ENCODE assay signal across 31 mouse cellular contexts in the genomic region with DNA sequence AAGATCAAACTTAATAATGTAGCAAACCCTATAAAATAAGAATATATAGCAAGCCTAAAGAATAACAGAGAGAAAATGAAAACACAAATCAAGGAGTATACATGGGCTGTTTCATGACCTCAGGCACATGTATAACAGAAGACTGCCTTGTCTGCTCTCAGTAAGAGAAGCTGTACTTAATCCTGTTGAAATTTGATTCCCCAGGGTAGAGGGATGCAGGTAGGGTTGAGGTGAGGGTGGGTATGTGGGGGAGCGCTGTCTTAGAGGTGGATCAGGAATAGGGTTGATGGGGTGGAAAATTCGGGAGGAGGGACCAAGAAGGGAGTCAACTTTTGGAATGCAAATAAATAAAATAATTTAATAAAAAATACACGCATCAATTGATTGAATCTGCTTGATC. TPM values are rescaled to one million over a fixed set of nuclear protein-coding genes. Genes with fewer than 3 reads are reported as not detected.
"Had no signal": no experiment of that assay in that cellular context is flagged by ENCODE, and none has a peak within 500 bp of the region (broad histone marks: within the 10 kb centered on the region; RNA-seq: fewer than 3 reads in every experiment).

No protein-coding gene starts in this region.

- H3K4me2 ChIP-seq: heart, embryonic 11.5 days; heart, embryonic 13.5 days; heart, embryonic 15.5 days; hindbrain, embryonic 12.5 days; hindbrain, embryonic 15.5 days; kidney, embryonic 15.5 days; liver, embryonic 11.5 days; liver, embryonic 13.5 days had no signal

- H3K27me3 ChIP-seq: heart, embryonic 13.5 days; heart, embryonic 15.5 days; hindbrain, embryonic 12.5 days; hindbrain, embryonic 15.5 days; kidney, embryonic 15.5 days; liver, embryonic 13.5 days had no signal

- H3K4me3 ChIP-seq: heart, adult 2 months; heart, embryonic 13.5 days; heart, embryonic 15.5 days; hindbrain, embryonic 12.5 days; hindbrain, embryonic 15.5 days; kidney, embryonic 15.5 days; liver, embryonic 13.5 days had no signal

- DNase-seq: gastrocnemius, postnatal 14 days; gastrocnemius, postnatal 36 days; heart, adult 11 months; heart, adult 2 months; heart, postnatal 14 days; heart, postnatal 36 days; kidney, adult 11 months; kidney, adult 2 months; kidney, adult 9 months; kidney, postnatal 14 days; kidney, postnatal 36 days; layer of hippocampus, adult 9-11 months; layer of hippocampus, postnatal 36 days; left cerebral cortex, postnatal 4 days; liver; liver, embryonic 13.5 days had no signal

- H3K27ac ChIP-seq: heart, adult 2 months; heart, embryonic 13.5 days; heart, embryonic 15.5 days; hindbrain, embryonic 12.5 days; hindbrain, embryonic 15.5 days; hindbrain, postnatal 0 days; kidney, embryonic 15.5 days; kidney, postnatal 0 days; liver, embryonic 13.5 days had no signal

- H3K9ac ChIP-seq: heart, embryonic 13.5 days; heart, embryonic 15.5 days; hindbrain, embryonic 12.5 days; hindbrain, embryonic 15.5 days; kidney, embryonic 15.5 days; liver, embryonic 13.5 days had no signal

- H3K36me3 ChIP-seq: heart, embryonic 13.5 days; heart, embryonic 15.5 days; hindbrain, embryonic 12.5 days; hindbrain, embryonic 15.5 days; kidney, embryonic 15.5 days; liver, embryonic 13.5 days had no signal

- H3K9me3 ChIP-seq: heart, embryonic 13.5 days; heart, embryonic 15.5 days; hindbrain, embryonic 12.5 days; hindbrain, embryonic 15.5 days; kidney, embryonic 15.5 days; liver, embryonic 13.5 days had no signal

- H3K4me1 ChIP-seq: heart, embryonic 13.5 days; heart, embryonic 15.5 days; hindbrain, embryonic 12.5 days; hindbrain, embryonic 15.5 days; kidney, embryonic 15.5 days; liver, embryonic 13.5 days had no signal

- ATAC-seq: hindbrain, postnatal 0 days; intestine, embryonic 16.5 days had no signal

RNA-seq across cellular contexts. Expression of a gene that starts 7.1 kb away (rescaled TPM):
- polyA plus RNA-seq: gonadal fat pad, adult 2 months; heart, adult 2 months; heart, embryonic 11.5 days; heart, embryonic 13.5 days; heart, embryonic 15.5 days; heart, postnatal 0 days; hindbrain, embryonic 12.5 days; intestine, embryonic 14.5 days; intestine, embryonic 16.5 days; kidney, adult 2 months; kidney, embryonic 15.5 days; kidney, postnatal 0 days; large intestine, adult 2 months; limb, embryonic 14.5 days; liver, embryonic 11.5 days; liver, embryonic 13.5 days had no signal
